Mouse (Mus musculus) urinary bladder, postnatal 14 days (tissue): ENCODE results near the gene Smagp.

Experiments used
- DNase-seq: peaks from one replicate; pipeline ENCODE4 v3.0.0; 2021; ENCODE audit warnings: low spot score

The Smagp gene

DNA sequence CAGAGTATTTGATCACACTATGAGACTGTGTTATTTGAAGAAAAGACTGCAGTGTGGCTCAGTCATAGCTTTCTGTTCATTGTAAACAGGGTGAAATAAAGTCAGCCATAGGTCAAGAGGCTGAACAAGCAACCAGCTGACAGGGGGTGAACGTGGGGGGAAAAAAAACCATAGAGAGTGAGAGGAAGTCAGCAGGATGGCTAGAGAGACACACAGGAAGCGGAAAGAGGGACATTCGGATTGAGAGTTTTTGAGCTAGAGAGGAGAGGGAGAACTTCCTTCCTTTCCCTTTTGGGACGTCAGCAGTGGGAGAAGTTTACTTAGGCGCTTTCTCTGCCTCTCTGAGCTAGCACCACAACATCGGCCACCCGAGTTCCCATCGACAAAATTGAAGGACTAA lies 46.3 kb downstream of the Smagp start:
- DNase-seq: no peak

DNA sequence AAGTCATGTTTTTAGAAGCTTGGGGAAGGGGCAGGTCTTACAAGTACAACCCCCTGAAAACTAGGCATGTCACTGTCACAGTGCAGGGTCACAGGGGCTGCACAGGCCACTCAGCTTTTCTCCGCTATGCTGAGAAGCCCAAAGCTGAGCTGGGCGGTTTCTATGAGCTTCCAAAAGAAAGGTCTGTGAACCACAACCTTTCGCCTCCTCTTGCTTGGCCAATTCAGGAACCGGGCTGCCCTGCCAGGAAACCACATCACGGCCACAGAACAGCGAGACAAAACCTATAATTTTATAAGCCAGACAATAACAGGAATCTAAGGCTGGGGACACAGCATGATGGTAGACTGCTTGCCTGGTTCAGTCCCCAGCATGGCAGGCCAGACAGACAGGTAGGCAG lies 48.4 kb downstream of the Smagp start:
- no peak for DNase-seq

DNA sequence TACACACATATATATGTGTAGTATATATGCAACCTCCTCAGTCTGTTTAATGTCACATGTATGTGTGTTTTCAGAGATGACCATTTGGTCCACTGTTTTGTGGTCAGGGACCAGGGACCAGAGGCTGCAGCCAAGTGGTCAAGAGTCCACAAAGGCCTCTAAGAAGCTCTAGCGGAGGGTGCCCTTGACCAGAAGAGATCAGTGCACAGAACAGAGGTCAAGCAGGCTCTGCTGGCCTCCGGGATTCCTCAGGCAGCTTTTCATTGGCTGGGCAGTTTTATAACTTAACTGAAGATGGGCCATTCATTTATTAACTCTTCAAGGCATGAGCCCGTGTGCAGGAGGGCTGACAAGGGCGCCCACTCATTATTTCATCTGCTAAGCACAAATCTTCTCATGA lies 49.6 kb downstream of the Smagp start:
- DNase-seq: no peak

DNA sequence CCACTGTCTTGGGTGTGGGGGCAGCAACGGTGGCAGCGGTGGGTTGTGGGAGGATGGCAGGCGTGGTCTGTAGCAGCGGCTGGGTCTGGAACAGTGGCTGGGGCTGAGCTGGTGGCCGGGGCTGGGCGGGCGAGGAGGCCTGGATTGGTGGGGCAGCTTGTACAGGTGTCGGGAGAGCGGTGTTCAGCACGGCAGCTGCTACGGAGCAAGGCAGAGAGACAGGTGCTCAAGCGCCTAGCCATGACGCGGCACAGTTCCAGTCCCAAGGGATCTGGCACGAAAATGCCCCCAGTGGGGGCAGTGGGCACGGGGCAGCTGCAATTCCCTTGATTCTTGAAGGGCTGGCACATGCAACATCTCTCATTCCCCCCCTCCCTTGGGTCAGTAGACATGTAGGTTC lies 50.8 kb downstream of the Smagp start:
- DNase-seq: no peak

DNA sequence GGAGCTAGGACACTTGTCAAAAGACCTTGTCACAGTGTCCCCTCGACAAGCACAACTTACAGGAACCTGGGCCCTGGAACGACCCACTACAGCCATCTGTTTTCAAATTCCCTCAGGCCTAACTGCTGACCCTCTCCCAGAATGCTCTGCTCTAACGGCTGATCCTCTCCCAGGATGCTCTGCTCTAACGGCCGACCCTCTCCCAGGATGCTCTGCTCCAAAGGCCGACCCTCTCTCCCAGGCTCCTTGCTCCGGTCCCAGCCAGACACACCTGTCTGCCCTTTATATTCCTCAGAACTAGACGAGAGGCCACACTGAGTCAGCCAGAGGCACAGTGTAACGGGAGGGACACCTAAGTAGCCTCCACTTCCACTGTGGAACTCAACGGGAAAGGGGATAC lies 56.6 kb downstream of the Smagp start:
- DNase-seq: no peak

DNA sequence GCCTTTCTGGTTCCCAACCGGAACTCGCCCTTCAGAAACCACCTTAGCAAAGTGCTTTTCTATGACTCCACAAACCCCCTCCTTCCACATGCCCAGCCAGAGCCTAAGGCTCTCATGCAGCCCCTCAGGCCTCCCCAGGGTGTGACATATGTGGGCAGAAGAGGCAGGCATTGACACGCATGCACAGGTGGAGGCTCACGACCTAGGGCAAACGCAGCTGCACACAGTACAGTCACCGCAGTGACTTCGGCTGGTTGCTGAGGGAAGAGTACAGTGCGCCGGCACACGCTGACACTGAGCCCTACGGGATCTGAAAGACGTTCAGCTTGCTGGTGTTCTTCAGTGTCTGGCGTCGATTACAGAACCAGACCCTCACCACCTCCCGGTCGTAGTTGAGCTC lies 58.8 kb downstream of the Smagp start:
- DNase-seq: no peak

DNA sequence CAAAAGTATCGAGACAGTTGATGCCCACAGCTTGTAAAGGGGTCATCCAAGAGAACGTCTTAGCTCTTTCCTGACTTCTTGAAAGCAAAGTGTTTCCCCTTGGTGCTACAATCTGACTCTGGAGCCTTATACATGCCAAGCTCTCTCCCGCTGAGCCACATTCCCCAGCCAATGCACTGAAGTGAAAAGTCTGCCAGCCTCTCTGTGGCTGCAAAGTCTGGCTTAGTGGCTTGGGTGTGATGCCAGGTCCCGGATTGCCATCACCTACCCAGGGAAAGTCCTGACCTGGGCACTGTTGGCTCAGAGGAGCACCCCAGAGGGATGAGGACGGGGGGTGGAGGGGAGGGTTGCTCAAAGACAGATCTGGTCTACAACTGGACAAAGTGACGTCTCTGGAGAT lies 59.9 kb downstream of the Smagp start:
- no peak for DNase-seq

DNA sequence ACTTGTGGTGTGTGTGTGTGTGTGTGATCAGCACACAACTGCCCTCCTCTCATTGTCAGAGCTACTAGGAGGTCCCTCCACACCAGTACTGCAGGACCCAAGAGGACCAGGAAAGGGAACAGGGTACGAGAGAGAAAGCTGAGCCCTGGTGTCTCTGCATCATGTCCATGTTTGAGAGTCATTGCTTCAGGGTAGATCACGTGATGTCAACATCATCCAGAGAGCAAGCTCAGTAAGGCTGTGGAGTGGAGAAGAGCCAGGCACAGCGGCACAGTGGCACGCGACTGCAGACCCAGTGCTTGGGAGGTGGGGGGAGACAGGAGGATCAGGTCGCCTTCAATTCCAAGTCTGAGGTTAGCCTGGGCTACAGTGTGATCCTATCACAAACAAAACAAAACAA lies 60.3 kb downstream of the Smagp start:
- no peak for DNase-seq

DNA sequence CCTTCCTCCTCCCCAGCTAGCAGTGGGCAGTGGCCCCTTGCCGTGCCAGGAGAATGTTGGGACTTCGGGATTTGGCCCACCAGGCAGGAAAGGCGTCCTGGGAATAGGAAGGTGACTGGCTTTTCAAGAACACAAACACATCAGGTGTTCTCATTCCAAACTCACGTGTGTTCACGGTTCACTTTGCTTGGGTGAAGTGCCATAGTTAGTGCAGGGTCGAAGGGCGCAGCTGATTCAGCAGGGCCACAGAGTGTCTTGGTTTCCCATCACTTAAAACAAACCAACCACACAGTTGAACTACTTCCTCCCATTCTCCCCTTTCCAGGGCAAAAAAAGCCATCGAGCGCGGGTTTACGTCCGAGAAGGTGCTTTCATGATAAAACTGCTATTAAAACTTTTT lies 61.4 kb downstream of the Smagp start:
- DNase-seq: no peak

DNA sequence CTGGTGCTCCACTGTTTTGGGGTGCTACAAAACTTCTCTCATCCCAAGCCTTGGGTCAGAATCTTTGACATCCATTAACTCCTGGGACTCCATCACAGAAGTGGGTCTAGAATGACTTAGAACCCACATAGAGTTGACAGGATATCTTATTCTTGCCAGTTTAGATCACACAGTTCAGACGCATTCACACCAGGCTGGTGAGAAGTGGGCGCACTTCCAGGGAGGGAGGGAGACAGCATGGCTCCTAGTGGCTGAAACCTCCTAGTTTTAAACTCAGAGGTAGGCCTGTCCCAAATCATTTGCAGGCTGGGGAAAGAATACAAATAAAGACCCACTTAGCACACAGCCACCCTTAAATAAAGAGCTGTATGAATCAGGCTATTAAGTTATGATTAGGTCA lies 62.4 kb downstream of the Smagp start:
- DNase-seq: no peak

DNA sequence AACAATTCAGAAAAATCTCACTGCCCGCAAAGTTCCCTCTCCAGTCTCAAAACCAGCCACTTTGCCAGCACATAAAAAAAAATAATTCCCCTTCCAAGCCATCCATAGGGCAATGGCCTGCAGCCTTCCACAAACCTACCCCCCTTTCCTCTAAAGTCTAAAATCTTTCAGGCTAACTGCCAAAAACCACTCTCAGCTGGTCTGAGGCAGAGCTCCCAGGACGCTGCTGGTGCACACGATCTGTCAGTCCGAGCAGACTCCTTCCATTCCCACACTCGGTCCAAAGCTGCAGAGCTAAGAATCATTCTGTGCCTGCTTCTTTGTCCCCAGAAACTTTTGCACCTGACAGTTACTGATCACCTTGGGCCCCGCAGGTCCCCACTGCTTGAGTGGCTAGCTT lies 62.8 kb downstream of the Smagp start:
- DNase-seq: no peak
